Mouse (Mus musculus): ENCODE measurements around the gene Foxb2. TPM values are rescaled to one million over a fixed set of nuclear protein-coding genes. Genes with fewer than 3 reads are reported as not detected.

Gene Foxb2
- polyA plus RNA-seq, 1 experiment from 2014 or later: not detected

- no peaks in the 10 kb centered on the region for H3K36me3 ChIP-seq (ENCODE audit: control insufficient read depth, insufficient read depth, low read length)
- no peak overlapping the region for H3K9ac ChIP-seq (ENCODE audit: low read length)
- peak overlapping the region; percentile 65; the same call in 1 of the 2 replicates for H3K4me2 ChIP-seq (ENCODE audit: low read length)
- H3K27me3 ChIP-seq (ENCODE audit: control insufficient read depth, insufficient read depth, low read length): peaks cover 93% of the 10 kb centered on the region
- no peak for ATAC-seq (ENCODE audit: insufficient number of reproducible peaks, insufficient read depth, low FRiP score, low read depth)
- H3K4me3 ChIP-seq (ENCODE audit: control insufficient read depth in 1 of 2, insufficient read depth in 1 of 2, low read depth in 1 of 2, low read length in 2 of 2): peak overlapping the region in 1 of 2 experiments; percentile 38; a peak in 2 of 4 replicates
- peaks cover 11 to 33% of the 10 kb centered on the region in 2 experiments; a peak in 3 of 4 replicates for H3K4me1 ChIP-seq (ENCODE audit: control insufficient read depth in 2 of 2, insufficient read depth in 2 of 2, low read length in 2 of 2)
- H3K27ac ChIP-seq (replicated peaks in 1 of 2; ENCODE audit: control insufficient read depth in 1 of 2, insufficient read depth in 1 of 2, low read depth in 2 of 2, low read length in 2 of 2): no peak overlapping the region
- WGBS: 4% methylated on average over 14 of the region's 14 CpGs
- no peaks in the 10 kb centered on the region for H3K9me3 ChIP-seq (ENCODE audit: control insufficient read depth, low read length)
Measured at GRCm38 (mm10) chr19:16874991-16875540, 1.5 kb upstream of the Foxb2 start.

- Histone ChIP-seq H3K36me3 (ENCODE audit: control insufficient read depth, insufficient read depth, low read length) (no peaks in the 10 kb centered on the region), H3K4me3 (ENCODE audit: control insufficient read depth in 1 of 2, insufficient read depth in 1 of 2, low read depth in 1 of 2, low read length in 2 of 2) (peak overlapping the region; percentile 38 to 39), H3K9me3 (ENCODE audit: control insufficient read depth, low read length) (no peaks in the 10 kb centered on the region), H3K4me2 (ENCODE audit: low read length) (peak overlapping the region; percentile 65), H3K27me3 (ENCODE audit: control insufficient read depth, insufficient read depth, low read length) (peaks cover 93% of the 10 kb centered on the region), H3K4me1 (ENCODE audit: control insufficient read depth in 2 of 2, insufficient read depth in 2 of 2, low read length in 2 of 2) (peaks cover 11 to 33% of the 10 kb centered on the region in 2 experiments; a peak in 3 of 4 replicates), H3K9ac (ENCODE audit: low read length) (no peak overlapping the region; the same call in 1 of the 2 replicates), H3K27ac (replicated peaks in 1 of 2; ENCODE audit: control insufficient read depth in 1 of 2, insufficient read depth in 1 of 2, low read depth in 2 of 2, low read length in 2 of 2) (no peak overlapping the region)
- ATAC-seq (ENCODE audit: insufficient number of reproducible peaks, insufficient read depth, low FRiP score, low read depth): no peak
- WGBS: under 1% methylated on average over 55 of the region's 55 CpGs
Measured at GRCm38 (mm10) chr19:16873942-16874861, 597 bp upstream of the Foxb2 start.

- H3K27ac ChIP-seq (replicated peaks in 1 of 2; ENCODE audit: control insufficient read depth in 1 of 2, insufficient read depth in 1 of 2, low read depth in 2 of 2, low read length in 2 of 2): no peak overlapping the region
- H3K4me3 ChIP-seq (ENCODE audit: control insufficient read depth in 1 of 2, insufficient read depth in 1 of 2, low read depth in 1 of 2, low read length in 2 of 2): peak overlapping the region; percentile 38 to 43
- peaks cover 91% of the 10 kb centered on the region for H3K27me3 ChIP-seq (ENCODE audit: control insufficient read depth, insufficient read depth, low read length)
- no peaks in the 10 kb centered on the region for H3K36me3 ChIP-seq (ENCODE audit: control insufficient read depth, insufficient read depth, low read length)
- WGBS: under 1% methylated on average over 86 of the region's 88 CpGs
- no peaks in the 10 kb centered on the region for H3K9me3 ChIP-seq (ENCODE audit: control insufficient read depth, low read length)
- H3K4me1 ChIP-seq (ENCODE audit: control insufficient read depth in 2 of 2, insufficient read depth in 2 of 2, low read length in 2 of 2): peaks cover 13 to 42% of the 10 kb centered on the region in 2 experiments
- no peak overlapping the region for H3K9ac ChIP-seq (ENCODE audit: low read length)
- peak overlapping the region; percentile 65 for H3K4me2 ChIP-seq (ENCODE audit: low read length)
- ATAC-seq (ENCODE audit: insufficient number of reproducible peaks, insufficient read depth, low FRiP score, low read depth): no peak
Measured at GRCm38 (mm10) chr19:16872331-16873180, 1.0 kb downstream of the Foxb2 start.

- WGBS: 2% methylated on average over 24 of the region's 24 CpGs
- H3K27me3 ChIP-seq (ENCODE audit: control insufficient read depth, insufficient read depth, low read length): peaks cover 81% of the 10 kb centered on the region
- H3K9ac ChIP-seq (ENCODE audit: low read length): no peak overlapping the region
- no peaks in the 10 kb centered on the region for H3K9me3 ChIP-seq (ENCODE audit: control insufficient read depth, low read length)
- H3K4me1 ChIP-seq (ENCODE audit: control insufficient read depth in 2 of 2, insufficient read depth in 2 of 2, low read length in 2 of 2): peaks cover 13 to 42% of the 10 kb centered on the region in 2 experiments
- H3K4me3 ChIP-seq (ENCODE audit: control insufficient read depth in 1 of 2, insufficient read depth in 1 of 2, low read depth in 1 of 2, low read length in 2 of 2): peak overlapping the region in 1 of 2 experiments; percentile 38; a peak in 2 of 4 replicates
- no peak for ATAC-seq (ENCODE audit: insufficient number of reproducible peaks, insufficient read depth, low FRiP score, low read depth)
- no peak overlapping the region for H3K27ac ChIP-seq (replicated peaks in 1 of 2; ENCODE audit: control insufficient read depth in 1 of 2, insufficient read depth in 1 of 2, low read depth in 2 of 2, low read length in 2 of 2)
- peak overlapping the region; percentile 3; the same call in 1 of the 2 replicates for H3K4me2 ChIP-seq (ENCODE audit: low read length)
- H3K36me3 ChIP-seq (ENCODE audit: control insufficient read depth, insufficient read depth, low read length): no peaks in the 10 kb centered on the region
Measured at GRCm38 (mm10) chr19:16871192-16871760, 2.3 kb downstream of the Foxb2 start.

- H3K4me1 ChIP-seq (ENCODE audit: control insufficient read depth in 2 of 2, insufficient read depth in 2 of 2, low read length in 2 of 2): peaks cover 13 to 38% of the 10 kb centered on the region in 2 experiments
- no peaks in the 10 kb centered on the region for H3K9me3 ChIP-seq (ENCODE audit: control insufficient read depth, low read length)
- 1% methylated on average over 28 of the region's 28 CpGs for WGBS
- no peak overlapping the region for H3K27ac ChIP-seq (replicated peaks in 1 of 2; ENCODE audit: control insufficient read depth in 1 of 2, insufficient read depth in 1 of 2, low read depth in 2 of 2, low read length in 2 of 2)
- H3K9ac ChIP-seq (ENCODE audit: low read length): no peak overlapping the region
- no peak overlapping the region for H3K4me3 ChIP-seq (ENCODE audit: control insufficient read depth in 1 of 2, insufficient read depth in 1 of 2, low read depth in 1 of 2, low read length in 2 of 2)
- no peaks in the 10 kb centered on the region for H3K36me3 ChIP-seq (ENCODE audit: control insufficient read depth, insufficient read depth, low read length)
- ATAC-seq (ENCODE audit: insufficient number of reproducible peaks, insufficient read depth, low FRiP score, low read depth): no peak; the same call in 1 of the 2 replicates
- peaks cover 76% of the 10 kb centered on the region for H3K27me3 ChIP-seq (ENCODE audit: control insufficient read depth, insufficient read depth, low read length)
- H3K4me2 ChIP-seq (ENCODE audit: low read length): no peak overlapping the region
Measured at GRCm38 (mm10) chr19:16870501-16871191, 3.0 kb downstream of the Foxb2 start.

- no peak overlapping the region for H3K9ac ChIP-seq (ENCODE audit: low read length)
- no peak overlapping the region for H3K27ac ChIP-seq (replicated peaks in 1 of 2; ENCODE audit: control insufficient read depth in 1 of 2, insufficient read depth in 1 of 2, low read depth in 2 of 2, low read length in 2 of 2)
- 11% methylated on average over 5 of the region's 5 CpGs for WGBS
- no peaks in the 10 kb centered on the region for H3K36me3 ChIP-seq (ENCODE audit: control insufficient read depth, insufficient read depth, low read length)
- H3K9me3 ChIP-seq (ENCODE audit: control insufficient read depth, low read length): no peaks in the 10 kb centered on the region
- H3K4me1 ChIP-seq (ENCODE audit: control insufficient read depth in 2 of 2, insufficient read depth in 2 of 2, low read length in 2 of 2): peaks cover 5 to 25% of the 10 kb centered on the region in 2 experiments
- ATAC-seq (ENCODE audit: insufficient number of reproducible peaks, insufficient read depth, low FRiP score, low read depth): no peak
- no peak overlapping the region for H3K4me3 ChIP-seq (ENCODE audit: control insufficient read depth in 1 of 2, insufficient read depth in 1 of 2, low read depth in 1 of 2, low read length in 2 of 2)
- H3K27me3 ChIP-seq (ENCODE audit: control insufficient read depth, insufficient read depth, low read length): peaks cover 59% of the 10 kb centered on the region
- no peak overlapping the region for H3K4me2 ChIP-seq (ENCODE audit: low read length)
Measured at GRCm38 (mm10) chr19:16868534-16868933, 5.1 kb downstream of the Foxb2 start.

Data from heart, embryonic 14.5 days (tissue).